Mouse (Mus musculus) ovary, postnatal 14 days (tissue): ENCODE data around the gene Tprgl.

ENCODE experiments used
- DNase-seq: peaks from one replicate; pipeline ENCODE4 v3.0.0; 2022; ENCODE audit warnings: low spot score

Gene Tprgl

DNA sequence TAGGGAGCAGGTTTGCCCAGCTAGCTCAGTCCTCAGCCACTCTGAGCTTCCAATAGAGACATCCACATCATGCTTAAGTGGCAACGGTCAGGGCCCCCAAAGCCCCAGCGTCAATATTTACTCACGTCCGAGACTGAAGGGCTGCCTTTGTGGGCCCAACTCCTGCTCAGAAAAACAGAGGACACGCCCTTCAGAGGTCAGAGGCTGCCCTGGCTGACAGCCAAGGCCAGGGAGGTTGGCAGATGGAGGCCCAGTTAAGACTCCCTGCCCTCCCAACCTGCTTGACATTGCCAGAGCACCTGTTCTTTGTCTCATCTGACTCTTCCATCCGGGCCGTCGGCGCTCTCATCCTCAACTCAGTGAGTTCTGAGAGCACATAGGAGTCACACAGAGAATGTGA is 41.7 kb downstream of the Tprgl start:
- no peak for DNase-seq

DNA sequence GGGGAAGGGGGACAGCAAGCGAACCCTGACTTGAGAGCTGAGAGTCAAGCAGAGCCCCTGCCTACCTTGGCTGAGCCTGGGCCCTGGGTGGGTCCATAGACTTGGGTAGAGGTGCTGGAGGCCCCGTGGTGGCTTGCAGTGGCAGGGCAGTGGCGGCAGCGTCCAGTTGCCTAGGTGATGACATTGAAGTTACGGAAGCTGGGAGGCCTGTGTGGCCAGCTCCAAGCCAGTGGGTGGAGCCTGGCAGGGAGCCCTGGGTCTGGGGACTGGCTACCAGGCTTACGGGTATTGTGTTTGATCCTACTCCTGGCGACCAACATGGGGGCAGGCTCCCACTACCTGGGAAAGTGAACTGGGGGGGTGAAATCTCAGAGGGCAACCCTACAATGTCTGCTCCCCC is 44.0 kb downstream of the Tprgl start:
- no peak for DNase-seq

DNA sequence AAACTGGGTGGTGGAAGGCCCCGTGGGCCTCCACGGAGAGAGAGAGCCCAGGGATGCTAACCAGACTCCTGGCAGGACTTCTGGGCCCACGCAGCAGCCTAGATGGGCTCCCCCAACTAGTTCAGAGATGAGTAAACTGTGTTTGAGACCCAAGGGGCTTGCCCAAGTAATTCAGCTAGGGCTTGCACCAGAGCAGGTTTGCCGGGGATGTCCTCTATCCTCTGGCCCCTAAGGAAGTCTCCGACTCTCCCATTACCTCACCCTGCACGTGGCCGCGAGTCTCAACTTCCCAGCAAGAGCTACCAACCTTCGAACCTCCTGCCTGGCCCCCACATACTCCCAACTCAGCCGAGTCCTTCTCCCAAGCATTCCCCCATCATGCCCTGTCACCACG is 50.6 kb downstream of the Tprgl start:
- DNase-seq: no peak

DNA sequence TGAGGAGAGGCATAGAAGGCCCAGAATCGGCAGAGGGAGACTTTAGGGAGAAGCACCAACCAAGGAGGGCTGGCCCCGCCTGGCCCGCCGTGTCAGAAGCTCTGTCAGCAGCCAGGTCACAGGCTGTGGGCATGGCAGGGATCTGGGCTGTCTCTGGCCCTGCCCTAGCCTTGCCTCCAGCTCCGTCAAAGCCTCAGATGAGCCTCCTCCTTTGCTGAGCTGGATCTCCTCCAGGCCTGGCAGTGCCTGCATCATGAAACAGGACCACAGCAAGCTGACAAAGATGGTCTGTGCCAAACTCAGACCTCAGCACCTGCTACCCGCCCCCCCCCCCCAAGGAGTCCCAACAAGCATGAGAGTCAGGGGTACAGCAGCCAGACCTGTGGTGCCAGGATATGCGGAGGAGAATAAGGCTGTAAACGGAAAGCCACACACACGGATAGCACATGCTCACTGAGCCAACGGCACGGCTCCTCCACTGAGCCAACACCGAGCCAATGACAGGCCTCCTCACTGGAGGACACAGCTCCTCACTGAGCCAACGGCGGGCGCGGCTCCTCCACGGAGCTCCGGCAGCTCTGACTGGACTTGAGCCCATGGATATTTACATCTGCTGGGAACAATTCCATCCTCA is 51.1 kb downstream of the Tprgl start:
- no peak for DNase-seq
